Mouse (Mus musculus): Measurements from ENCODE around the gene Cox10. TPM values are rescaled to one million over a fixed set of nuclear protein-coding genes. Genes with fewer than 3 reads are reported as not detected.

Gene Cox10
- total and polyA plus RNA-seq, 3 experiments = 39.9 to 374 (median 52.2) TPM

GRCm38 (mm10) chr11:64091150-64091549, 11.9 kb upstream of the Cox10 start:
- no peaks in the 10 kb centered on the region for H3K9me3 ChIP-seq (replicated peaks; ENCODE audit: insufficient read depth, low read length)
- no peaks in the 10 kb centered on the region for H3K79me2 ChIP-seq (ENCODE audit: control insufficient read depth, insufficient read depth, low read length, poor library complexity)
- H3K27me3 ChIP-seq (ENCODE audit: control insufficient read depth in 1 of 2, insufficient read depth in 2 of 2, low read length in 2 of 2) = no peaks in the 10 kb centered on the region; a peak in 1 of 4 replicates
- H3K4me1 ChIP-seq (ENCODE audit: control insufficient read depth in 1 of 2, insufficient read depth in 2 of 2, low read length in 2 of 2) = no peaks in the 10 kb centered on the region
- H3K27ac ChIP-seq (ENCODE audit: control insufficient read depth, low read depth, low read length) = no peak overlapping the region
- no peak for TF ChIP-seq SIN3A (IDR thresholded peaks at IDR 0.05; ENCODE audit: low read length)
- no peak for TF ChIP-seq MYB (IDR thresholded peaks at IDR 0.05; ENCODE audit: low read depth, low read length)
- TF ChIP-seq ETS1 (IDR thresholded peaks at IDR 0.05; ENCODE audit: low read depth, low read length) = no peak
- TF ChIP-seq MYC (IDR thresholded peaks at IDR 0.05; ENCODE audit: low read depth, low read length) = no peak
- TF ChIP-seq NELFE (IDR thresholded peaks at IDR 0.05; ENCODE audit: low read depth, low read length) = no peak
- DNase-seq (ENCODE audit: low read depth, low spot score) = no peak
- no peaks in the 10 kb centered on the region for H3K36me3 ChIP-seq (ENCODE audit: control insufficient read depth in 1 of 2, insufficient read depth in 2 of 2, low read length in 2 of 2)
- no peak overlapping the region for H3K9ac ChIP-seq (ENCODE audit: control insufficient read depth, low read depth, low read length, poor library complexity, severe bottlenecking)
- no peak overlapping the region for H3K4me3 ChIP-seq (ENCODE audit: control insufficient read depth in 1 of 2, insufficient read depth in 1 of 2, low read depth in 2 of 2, low read length in 2 of 2)

- no peak for DNase-seq (ENCODE audit: low read depth, low spot score)
- Histone ChIP-seq H3K79me2 (ENCODE audit: control insufficient read depth, insufficient read depth, low read length, poor library complexity) (no peaks in the 10 kb centered on the region), H3K9me3 (replicated peaks; ENCODE audit: insufficient read depth, low read length) (no peaks in the 10 kb centered on the region), H3K4me3 (ENCODE audit: control insufficient read depth in 1 of 2, insufficient read depth in 1 of 2, low read depth in 2 of 2, low read length in 2 of 2) (no peak overlapping the region), H3K27ac (ENCODE audit: control insufficient read depth, low read depth, low read length) (no peak overlapping the region), H3K4me1 (ENCODE audit: control insufficient read depth in 1 of 2, insufficient read depth in 2 of 2, low read length in 2 of 2) (no peaks in the 10 kb centered on the region), H3K9ac (ENCODE audit: control insufficient read depth, low read depth, low read length, poor library complexity, severe bottlenecking) (no peak overlapping the region), H3K36me3 (ENCODE audit: control insufficient read depth in 1 of 2, insufficient read depth in 2 of 2, low read length in 2 of 2) (no peaks in the 10 kb centered on the region), H3K27me3 (ENCODE audit: control insufficient read depth in 1 of 2, insufficient read depth in 2 of 2, low read length in 2 of 2) (no peaks in the 10 kb centered on the region; a peak in 1 of 4 replicates)
- no peak for TF ChIP-seq HCFC1 (IDR thresholded peaks at IDR 0.05; ENCODE audit: low read depth, low read length)
- no peak for TF ChIP-seq ZC3H11A (IDR thresholded peaks at IDR 0.05; ENCODE audit: low read depth, low read length)
- no peak for TF ChIP-seq JUND (IDR thresholded peaks at IDR 0.05; ENCODE audit: low read depth, low read length)
- TF ChIP-seq USF1 (IDR thresholded peaks at IDR 0.05; ENCODE audit: low read depth, low read length) = no peak
- no peak for TF ChIP-seq MYC (IDR thresholded peaks at IDR 0.05; ENCODE audit: low read depth, low read length)
- TF ChIP-seq SIN3A (IDR thresholded peaks at IDR 0.05; ENCODE audit: low read length) = no peak
- no peak for TF ChIP-seq TCF12 (IDR thresholded peaks at IDR 0.05; ENCODE audit: low read depth, low read length)
- no peak for TF ChIP-seq MAFK (IDR thresholded peaks at IDR 0.05; ENCODE audit: borderline replicate concordance, low read depth, low read length)
- TF ChIP-seq MXI1 (IDR thresholded peaks at IDR 0.05; ENCODE audit: low read depth, low read length) = no peak
Observed at GRCm38 (mm10) chr11:64089682-64090081, 10.4 kb upstream of the Cox10 start.

- no peak overlapping the region for H3K4me3 ChIP-seq (ENCODE audit: control insufficient read depth in 1 of 2, insufficient read depth in 1 of 2, low read depth in 2 of 2, low read length in 2 of 2)
- no peak overlapping the region for H3K27ac ChIP-seq (ENCODE audit: control insufficient read depth, low read depth, low read length)
- H3K9me3 ChIP-seq (replicated peaks; ENCODE audit: insufficient read depth, low read length) = no peaks in the 10 kb centered on the region
- H3K36me3 ChIP-seq (ENCODE audit: control insufficient read depth in 1 of 2, insufficient read depth in 2 of 2, low read length in 2 of 2) = no peaks in the 10 kb centered on the region
- no peaks in the 10 kb centered on the region for H3K79me2 ChIP-seq (ENCODE audit: control insufficient read depth, insufficient read depth, low read length, poor library complexity)
- no peaks in the 10 kb centered on the region for H3K4me1 ChIP-seq (ENCODE audit: control insufficient read depth in 1 of 2, insufficient read depth in 2 of 2, low read length in 2 of 2)
- no peak overlapping the region for H3K9ac ChIP-seq (ENCODE audit: control insufficient read depth, low read depth, low read length, poor library complexity, severe bottlenecking)
- no peak for TF ChIP-seq TAL1 (IDR thresholded peaks at IDR 0.05; ENCODE audit: low read length)
- TF ChIP-seq ZMIZ1 (IDR thresholded peaks at IDR 0.05; ENCODE audit: low read depth, low read length) = no peak
- no peak for TF ChIP-seq POLR2AphosphoS5 (IDR thresholded peaks at IDR 0.05; ENCODE audit: borderline replicate concordance, low read depth, low read length)
- no peak for TF ChIP-seq POLR2AphosphoS2 (IDR thresholded peaks at IDR 0.05; ENCODE audit: low read length)
- DNase-seq (ENCODE audit: low read depth, low spot score) = no peak
- H3K27me3 ChIP-seq (ENCODE audit: control insufficient read depth in 1 of 2, insufficient read depth in 2 of 2, low read length in 2 of 2) = no peaks in the 10 kb centered on the region
Observed at GRCm38 (mm10) chr11:64085888-64086287, 6.6 kb upstream of the Cox10 start.
